Mouse (Mus musculus) T-helper 1 cell (primary cell): ENCODE results near the gene Pcyt1b.

ENCODE experiments used
- in situ Hi-C: fragments of 300-600 bp; cut with MboI, MseI; formaldehyde crosslinking; loops from one replicate; pipeline ENCODE4 v1.15.1; 2025; ENCODE audit warnings: high pct_unique_total_duplicates

The Pcyt1b gene

GRCm38 (mm10) chrX:93654218-93655002, at the start of gene Pcyt1b:
Gene Pcyt1b, plus strand, starts transcription at chrX:93654863.
- in situ Hi-C loops: no loop called here

- in situ Hi-C loops: no loop called here
These were observed 24.4 kb upstream of the Pcyt1b start for GRCm38 (mm10) chrX:93630256-93630655.

- in situ Hi-C loops: no loop called here
These were observed 22.8 kb upstream of the Pcyt1b start, which contains the start of gene Pola1 for GRCm38 (mm10) chrX:93631657-93632449. Gene Pola1, minus strand, starts transcription at chrX:93632155.

- in situ Hi-C loops: no loop called here
These were observed 19.7 kb upstream of the Pcyt1b start for GRCm38 (mm10) chrX:93634861-93635375.

GRCm38 (mm10) chrX:93643600-93643999, 11.1 kb upstream of the Pcyt1b start:
- in situ Hi-C loops: no loop called here

- in situ Hi-C loops: no loop called here
These were observed 10.6 kb upstream of the Pcyt1b start for GRCm38 (mm10) chrX:93644022-93644421.

- in situ Hi-C loops: no loop called here
These were observed 3.9 kb upstream of the Pcyt1b start for GRCm38 (mm10) chrX:93650738-93651137.

GRCm38 (mm10) chrX:93655153-93655552, 490 bp downstream of the Pcyt1b start:
- in situ Hi-C loops: no loop called here

- in situ Hi-C loops: no loop called here
These were observed 9.4 kb downstream of the Pcyt1b start for GRCm38 (mm10) chrX:93663919-93664586.

GRCm38 (mm10) chrX:93664787-93665186, 10.1 kb downstream of the Pcyt1b start:
- in situ Hi-C loops: no loop called here

GRCm38 (mm10) chrX:93674432-93674831, 19.8 kb downstream of the Pcyt1b start:
- in situ Hi-C loops: loop anchor here (10.0 kb wide), 1 partner anchor 220 kb away; no protein-coding TSS in a partner anchor

- in situ Hi-C loops: loop anchor here (10.0 kb wide), 1 partner anchor 220 kb away; no protein-coding TSS in a partner anchor
These were observed 20.5 kb downstream of the Pcyt1b start for GRCm38 (mm10) chrX:93674836-93675795.

GRCm38 (mm10) chrX:93676228-93676627, 21.6 kb downstream of the Pcyt1b start:
- in situ Hi-C loops: loop anchor here (10.0 kb wide), 1 partner anchor 219 kb away; no protein-coding TSS in a partner anchor

- in situ Hi-C loops: no loop called here
These were observed 34.6 kb downstream of the Pcyt1b start for GRCm38 (mm10) chrX:93689287-93689686.

- in situ Hi-C loops: no loop called here
These were observed 36.0 kb downstream of the Pcyt1b start for GRCm38 (mm10) chrX:93690672-93691071.

GRCm38 (mm10) chrX:93697596-93697995, 42.9 kb downstream of the Pcyt1b start:
- in situ Hi-C loops: no loop called here

- in situ Hi-C loops: no loop called here
These were observed 46.0 kb downstream of the Pcyt1b start for GRCm38 (mm10) chrX:93700528-93701225.

- in situ Hi-C loops: no loop called here
These were observed 57.9 kb downstream of the Pcyt1b start for GRCm38 (mm10) chrX:93712566-93712965.

- in situ Hi-C loops: no loop called here
These were observed 74.9 kb downstream of the Pcyt1b start for GRCm38 (mm10) chrX:93729529-93729928.

GRCm38 (mm10) chrX:93730854-93731253, 76.2 kb downstream of the Pcyt1b start:
- in situ Hi-C loops: no loop called here
